Mouse (Mus musculus) heart, postnatal 25 days (tissue): ENCODE results near the gene Vps51. TPM values are rescaled to one million over a fixed set of nuclear protein-coding genes. Genes with fewer than 3 reads are reported as not detected.

Experiments
- DNase-seq: peaks from one replicate; pipeline ENCODE4 v3.0.0; 2022; ENCODE audit warnings: low spot score
- intact Hi-C: fragments of 180-260 bp; cut with DNase I; formaldehyde crosslinking; loops from one replicate; pipeline ENCODE4 v1.15.1; 2025
- total RNA-seq, 2 experiments: library from RNA; stranded (reverse); gene quantifications; 2 replicates each; pipeline ENCODE4 v1.2.3; 2021

The Vps51 gene
- 10 to 100 TPM; 23.0 to 25.3 TPM for total RNA-seq

GRCm38 (mm10) chr19:6076564-6077393 is at the start of gene Vps51:
Vps51 (minus strand) TSS chr19:6077231.
- DNase-seq = peak; percentile 68
- intact Hi-C loops = no loop called here

- no peak for DNase-seq
- intact Hi-C loops = loop anchor here (1.0 to 10.0 kb wide), 2 partner anchors 159 to 209 kb away; partner anchors contain the start of gene Men1
Measured at GRCm38 (mm10) chr19:6126289-6126688, 49.3 kb upstream of the Vps51 start.

GRCm38 (mm10) chr19:6124898-6125297 is 47.9 kb upstream of the Vps51 start:
- no peak for DNase-seq
- intact Hi-C loops = loop anchor here (10.0 kb wide), 1 partner anchor 210 kb away; the partner anchor contains the start of gene Men1

GRCm38 (mm10) chr19:6123330-6123729 is 46.3 kb upstream of the Vps51 start:
- intact Hi-C loops = loop anchor here (10.0 kb wide), 1 partner anchor 211 kb away; the partner anchor contains the start of gene Men1
- DNase-seq = no peak

- no peak for DNase-seq
- intact Hi-C loops = loop anchor here (10.0 kb wide), 1 partner anchor 213 kb away; the partner anchor contains the start of gene Men1
Measured at GRCm38 (mm10) chr19:6121761-6122160, 44.7 kb upstream of the Vps51 start.

GRCm38 (mm10) chr19:6118677-6119185 is 41.7 kb upstream of the Vps51 start:
- intact Hi-C loops = loop anchor here (2.0 to 5.0 kb wide), 2 partner anchors 32 to 71 kb away; partner anchors contain the start of gene Syvn1
- no peak for DNase-seq

GRCm38 (mm10) chr19:6117986-6118676 is 41.1 kb upstream of the Vps51 start, which contains the start of gene Sac3d1:
Sac3d1 (minus strand) TSS chr19:6118650.
- intact Hi-C loops = loop anchor here (2.0 to 5.0 kb wide), 2 partner anchors 31 to 71 kb away; partner anchors contain the start of gene Syvn1
- DNase-seq = peak; percentile 77

- intact Hi-C loops = loop anchor here (5.0 kb wide), 1 partner anchor 70 kb away; the partner anchor contains the start of gene Syvn1
- DNase-seq = no peak
Measured at GRCm38 (mm10) chr19:6117346-6117985, 40.4 kb upstream of the Vps51 start.

- intact Hi-C loops = loop anchor here (5.0 kb wide), 1 partner anchor 69 kb away; the partner anchor contains the start of gene Syvn1
- DNase-seq = no peak
Measured at GRCm38 (mm10) chr19:6116113-6116850, 39.3 kb upstream of the Vps51 start.

GRCm38 (mm10) chr19:6113116-6113515 is 36.1 kb upstream of the Vps51 start:
- intact Hi-C loops = loop anchor here (5.0 kb wide), 1 partner anchor 131 kb away; no protein-coding TSS in a partner anchor
- no peak for DNase-seq

GRCm38 (mm10) chr19:6105586-6105985 is 28.6 kb upstream of the Vps51 start, which contains the start of gene Naaladl1:
Naaladl1 (plus strand) TSS chr19:6105782.
- intact Hi-C loops = no loop called here
- no peak for DNase-seq

- DNase-seq = no peak
- intact Hi-C loops = no loop called here
Measured at GRCm38 (mm10) chr19:6104476-6104875, 27.4 kb upstream of the Vps51 start.

- intact Hi-C loops = no loop called here
Measured at GRCm38 (mm10) chr19:6102169-6102853, 25.3 kb upstream of the Vps51 start.

GRCm38 (mm10) chr19:6101186-6101585 is 24.2 kb upstream of the Vps51 start:
- no peak for DNase-seq
- intact Hi-C loops = no loop called here

More at GRCm38 (mm10) chr19:6102169-6102853, 25.3 kb upstream of the Vps51 start:
- DNase-seq = no peak

GRCm38 (mm10) chr19:6097847-6098246 is 20.8 kb upstream of the Vps51 start:
- no peak for DNase-seq
- intact Hi-C loops = no loop called here

- DNase-seq = no peak
- intact Hi-C loops = no loop called here
Measured at GRCm38 (mm10) chr19:6094119-6094518, 17.1 kb upstream of the Vps51 start, which contains the start of gene AC131692.1. AC131692.1 (plus strand) TSS chr19:6094419.

GRCm38 (mm10) chr19:6088841-6089240 is 11.8 kb upstream of the Vps51 start:
- DNase-seq = no peak
- intact Hi-C loops = loop anchor here (10.0 kb wide), 1 partner anchor 246 kb away; the partner anchor contains the start of gene Men1

GRCm38 (mm10) chr19:6085417-6085879 is 8.4 kb upstream of the Vps51 start:
- intact Hi-C loops = loop anchor here (10.0 kb wide), 1 partner anchor 249 kb away; the partner anchor contains the start of gene Men1
- DNase-seq = no peak
